Mouse (Mus musculus) olfactory bulb, adult 2 months (tissue): ENCODE data around the gene 4921524J17Rik.

Experiments used
- CTCF ChIP-seq: fragments of 200-500 bp; IDR thresholded peaks from 2 replicates; pipeline ENCODE4 v1.5.1; 2012; ENCODE audit warnings: low read depth, mild to moderate bottlenecking, low read length, moderate library complexity; ENCODE audit not compliant: insufficient read depth
- POLR2A ChIP-seq: fragments of 200-500 bp; IDR thresholded peaks from 2 replicates; pipeline ENCODE4 v1.6.1; 2012; ENCODE audit warnings: mild to moderate bottlenecking, low read depth, low read length, moderate library complexity; ENCODE audit not compliant: insufficient read depth

DNA sequence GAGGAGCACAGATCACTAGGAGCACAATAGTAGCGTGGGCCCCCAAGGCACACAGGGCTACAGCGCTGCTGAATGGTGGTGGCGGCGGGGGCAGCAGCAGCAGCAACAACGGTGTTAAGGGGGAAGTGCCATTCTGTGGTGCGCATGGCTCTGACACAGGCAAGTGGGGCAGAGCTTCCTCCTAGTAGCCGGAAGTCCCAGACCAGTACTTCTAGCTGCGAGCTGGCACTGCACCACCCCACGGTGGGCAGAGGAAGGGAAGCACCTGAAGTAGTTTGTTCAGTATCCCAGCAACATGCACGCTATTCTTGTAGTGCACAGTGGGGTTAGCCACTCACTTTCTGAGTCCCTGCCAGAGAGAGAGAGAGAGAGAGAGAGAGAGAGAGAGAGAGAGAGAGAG, 49.3 kb upstream of the 4921524J17Rik start:
- TF ChIP-seq POLR2A (no peak), CTCF (no peak)
